Mouse (Mus musculus) heart, postnatal 0 days (tissue): ENCODE measurements at regions not wholly inside any gene's neighbourhood (a gene's known extent, or its start where the extent isn't known, plus 50 kb on each side); places are given as distances from the start of the nearest gene placed in this dataset.

Source experiments
- CTCF ChIP-seq: IDR thresholded peaks from 2 replicates; pipeline ENCODE4 v1.5.1; 2016; ENCODE audit warnings: antibody characterized with exemption, control low read depth, low read depth
- EP300 ChIP-seq: IDR thresholded peaks from 2 replicates; pipeline ENCODE4 v1.6.1; 2016; ENCODE audit warnings: antibody characterized with exemption, low read depth

- TF ChIP-seq CTCF (no peak), EP300 (no peak)
Measured at GRCm38 (mm10) chr1:35919840-35920734, 148.1 kb upstream of the Hs6st1 start.
